Comparison of ENCODE assay signal across 7 mouse cellular contexts in genomic region chr19:60467588-60468007, GRCm38 (mm10). TPM values are rescaled to one million over a fixed set of nuclear protein-coding genes. Genes with fewer than 3 reads are reported as not detected.
DNase-seq lines count a peak whose midpoint lies in the region; ATAC-seq and TF ChIP-seq lines count a peak whose summit lies in the region.

No protein-coding gene starts in this region.

- H3K4me2 ChIP-seq in lung, embryonic 15.5 days = peak overlapping the region; percentile 44
- H3K4me2 ChIP-seq in forebrain, postnatal 0 days (ENCODE audit: low read depth) = peak overlapping the region; percentile 56
- peak overlapping the region; percentile 22; the same call in 1 of the 2 replicates for H3K4me2 ChIP-seq in liver, embryonic 14.5 days (ENCODE audit: low read depth)
- peak overlapping the region; percentile 49 for H3K4me2 ChIP-seq in stomach, embryonic 15.5 days

- no peak overlapping the region for H3K27ac ChIP-seq in lung, embryonic 15.5 days
- no peak overlapping the region for H3K27ac ChIP-seq in forebrain, postnatal 0 days (ENCODE audit: low read depth, low read length)
- no peak overlapping the region for H3K27ac ChIP-seq in liver, embryonic 14.5 days
- H3K27ac ChIP-seq in stomach, embryonic 15.5 days = no peak overlapping the region

- ATAC-seq in lung, embryonic 15.5 days (ENCODE audit: borderline replicate concordance, extremely low read depth, low FRiP score, low TSS enrichment) = no peak
- 0 out of 2 replicates have a peak, but pooled peaks have one; percentile 21 for ATAC-seq in forebrain, postnatal 0 days
- no peak for ATAC-seq in liver, embryonic 14.5 days (ENCODE audit: insufficient read depth)
- no peak for ATAC-seq in stomach, embryonic 15.5 days (ENCODE audit: insufficient read depth, low FRiP score, low read depth)

- no peak for DNase-seq in lung, postnatal 14 days
- DNase-seq in forebrain, postnatal 0 days = no peak
- no peak for DNase-seq in liver, embryonic 14.5 days (ENCODE audit: low read depth in 3 of 3, low spot score in 3 of 3)
- no peak for DNase-seq in gastrocnemius, postnatal 25 days
- DNase-seq in testis, postnatal 10 days (ENCODE audit: low spot score) = no peak

- no peak for TF ChIP-seq EP300 in liver, embryonic 14.5 days (IDR thresholded peaks at IDR 0.05; ENCODE audit: low read depth)

- peak overlapping the region; percentile 12; the same call in 1 of the 2 replicates for H3K4me3 ChIP-seq in lung, embryonic 15.5 days
- peak overlapping the region; percentile 28 for H3K4me3 ChIP-seq in forebrain, postnatal 0 days (ENCODE audit: low read depth, low read length)
- no peak overlapping the region for H3K4me3 ChIP-seq in liver, embryonic 14.5 days (ENCODE audit: insufficient read depth in 1 of 2, low read depth in 2 of 2, low read length in 2 of 2)
- peak overlapping the region; percentile 23; the same call in 1 of the 2 replicates for H3K4me3 ChIP-seq in stomach, embryonic 15.5 days (replicated peaks)

- 13% methylated on average over 31 of the region's 31 CpGs for WGBS in lung, embryonic 15.5 days
- 8% methylated on average over 31 of the region's 31 CpGs for WGBS in forebrain, postnatal 0 days
- WGBS in liver, embryonic 14.5 days (ENCODE audit: insufficient replicate concordance) = 16% methylated on average over 31 of the region's 31 CpGs
- WGBS in stomach, embryonic 15.5 days = 17% methylated on average over 31 of the region's 31 CpGs

- no peak for TF ChIP-seq CTCF in forebrain, postnatal 0 days (IDR thresholded peaks at IDR 0.05; ENCODE audit: low read depth)
- TF ChIP-seq CTCF in liver, embryonic 14.5 days (IDR thresholded peaks at IDR 0.05; ENCODE audit: low read depth) = no peak

- H3K9me3 ChIP-seq in lung, embryonic 15.5 days = no peaks in the 10 kb centered on the region
- H3K9me3 ChIP-seq in forebrain, postnatal 0 days (ENCODE audit: low read length) = no peaks in the 10 kb centered on the region
- H3K9me3 ChIP-seq in liver, embryonic 14.5 days (ENCODE audit: control insufficient read depth, low read length) = no peaks in the 10 kb centered on the region
- no peaks in the 10 kb centered on the region for H3K9me3 ChIP-seq in stomach, embryonic 15.5 days

- peaks cover 22% of the 10 kb centered on the region for H3K4me1 ChIP-seq in lung, embryonic 15.5 days
- no peaks in the 10 kb centered on the region; the same call in none of the 2 replicates for H3K4me1 ChIP-seq in forebrain, postnatal 0 days (ENCODE audit: insufficient read depth)
- no peaks in the 10 kb centered on the region for H3K4me1 ChIP-seq in liver, embryonic 14.5 days (replicated peaks; ENCODE audit: control insufficient read depth in 2 of 2, insufficient read depth in 2 of 2, low read length in 1 of 2)
- H3K4me1 ChIP-seq in stomach, embryonic 15.5 days = peaks cover 16% of the 10 kb centered on the region; the same call in 1 of the 2 replicates

- no peak overlapping the region for H3K9ac ChIP-seq in lung, embryonic 15.5 days
- peak overlapping the region; percentile 37 for H3K9ac ChIP-seq in forebrain, postnatal 0 days
- no peak overlapping the region for H3K9ac ChIP-seq in liver, embryonic 14.5 days (replicated peaks)
- H3K9ac ChIP-seq in stomach, embryonic 15.5 days = no peak overlapping the region

- H3K27me3 ChIP-seq in lung, embryonic 15.5 days = peaks cover 46% of the 10 kb centered on the region
- H3K27me3 ChIP-seq in forebrain, postnatal 0 days (ENCODE audit: insufficient read depth, low read length) = peaks cover 62% of the 10 kb centered on the region
- H3K27me3 ChIP-seq in liver, embryonic 14.5 days (ENCODE audit: control insufficient read depth, insufficient read depth, low read length) = peaks cover 25% of the 10 kb centered on the region
- H3K27me3 ChIP-seq in stomach, embryonic 15.5 days (replicated peaks) = peaks cover 31% of the 10 kb centered on the region

- no peaks in the 10 kb centered on the region for H3K36me3 ChIP-seq in lung, embryonic 15.5 days
- no peaks in the 10 kb centered on the region for H3K36me3 ChIP-seq in forebrain, postnatal 0 days (ENCODE audit: insufficient read depth)
- no peaks in the 10 kb centered on the region for H3K36me3 ChIP-seq in liver, embryonic 14.5 days (replicated peaks; ENCODE audit: control insufficient read depth, insufficient read depth, low read depth)
- H3K36me3 ChIP-seq in stomach, embryonic 15.5 days = no peaks in the 10 kb centered on the region

RNA-seq across cellular contexts. Expression of gene Prlhr, which starts 0.5 kb away (rescaled TPM):
- polyA plus RNA-seq in lung, embryonic 15.5 days (2015; fragmentation: Nextera tagmentation; extraction: Ambion mirVana) = not detected in 2 replicates
- 1.2 and 1.7 TPM in 2 replicates for total RNA-seq in forebrain, postnatal 0 days (2014; rRNA removed)
- polyA plus RNA-seq in forebrain, postnatal 0 days (2015; fragmentation: Nextera tagmentation; extraction: Ambion mirVana) = 0.10 TPM in 1 of 2 replicates, not detected in the other
- polyA plus RNA-seq in liver, embryonic 14.5 days (2012; rRNA removed) = not detected in 2 replicates
- polyA plus RNA-seq in liver, embryonic 14.5 days (2014; fragmentation: Nextera tagmentation; extraction: Ambion mirVana) = not detected in 2 replicates
- not detected in 2 replicates for polyA plus RNA-seq in stomach, embryonic 15.5 days (2015; fragmentation: Nextera tagmentation; extraction: Ambion mirVana)
- not detected for total RNA-seq in gastrocnemius, postnatal 25 days (2021)

Comparison
In these comparisons a context has a peak if more than half of its experiments do, and no peak if none do; other contexts are left out.
1. H3K4me3 ChIP-seq: peak in lung, embryonic 15.5 days (single experiment), forebrain, postnatal 0 days (single experiment) and stomach, embryonic 15.5 days (single experiment); none in liver, embryonic 14.5 days (0 of 2).
2. Peak in every context shown above with its lines, with median percentiles within 50 percentile points of each other: H3K4me2 ChIP-seq.